11 mouse cellular contexts compared by ENCODE assay signal in the genomic region with DNA sequence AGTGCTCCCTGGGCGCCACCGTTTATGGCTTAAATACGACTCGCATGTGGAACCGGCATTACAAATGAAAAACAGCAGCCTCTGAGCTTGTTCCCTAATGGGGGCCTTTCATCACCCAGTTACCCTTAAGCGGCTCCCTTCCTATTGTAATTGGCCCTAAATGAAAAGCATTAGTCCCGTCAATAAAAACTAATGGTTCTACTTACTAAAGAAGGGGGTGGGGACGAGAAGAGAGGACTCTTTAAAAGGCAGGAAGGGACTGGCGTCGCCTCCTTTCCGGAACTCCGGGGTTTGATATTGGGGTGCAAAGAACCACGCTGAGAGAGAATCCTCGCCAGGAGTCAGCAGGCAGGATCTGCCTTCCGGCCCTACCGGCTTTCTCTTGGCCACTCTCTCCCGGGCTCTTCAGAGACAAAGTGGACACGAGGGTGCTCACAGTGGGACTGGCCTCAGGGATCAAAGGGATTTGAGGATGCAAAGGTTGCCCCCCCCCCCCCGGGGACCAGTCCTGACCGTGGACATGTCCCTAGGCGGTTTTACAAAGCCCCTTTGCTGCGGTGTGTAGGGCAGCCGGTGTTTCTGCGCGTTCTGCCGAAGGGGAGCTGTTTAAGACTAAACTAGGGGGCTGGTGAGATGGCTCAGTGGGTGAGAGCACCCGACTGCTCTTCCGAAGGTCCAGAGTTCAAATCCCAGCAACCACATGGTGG.
DNase-seq lines count a peak whose midpoint lies in the region; ATAC-seq lines count a peak whose summit lies in the region.
"Had no signal": no experiment of that assay in that cellular context is flagged by ENCODE, and none has a peak within 500 bp of the region (broad histone marks: within the 10 kb centered on the region; RNA-seq: fewer than 3 reads in every experiment).

No protein-coding gene starts in this region.

- no peak overlapping the region for H3K27ac ChIP-seq in heart, embryonic 15.5 days
- peak overlapping the region; percentile 62 for H3K27ac ChIP-seq in embryonic facial prominence, embryonic 13.5 days
- H3K27ac ChIP-seq in neural tube, embryonic 13.5 days (replicated peaks) = no peak overlapping the region

- H3K4me2 ChIP-seq in heart, embryonic 15.5 days = peak overlapping the region; percentile 43
- peak overlapping the region; percentile 58 for H3K4me2 ChIP-seq in embryonic facial prominence, embryonic 13.5 days
- H3K4me2 ChIP-seq in neural tube, embryonic 13.5 days = peak overlapping the region; percentile 51

- H3K9ac ChIP-seq in heart, embryonic 15.5 days = no peak overlapping the region
- 0 out of 2 replicates have a peak overlapping the region, but pooled peaks have one; percentile 37 for H3K9ac ChIP-seq in embryonic facial prominence, embryonic 13.5 days
- H3K9ac ChIP-seq in neural tube, embryonic 13.5 days = peak overlapping the region; percentile 47

- no peaks in the 10 kb centered on the region for H3K9me3 ChIP-seq in heart, embryonic 15.5 days (replicated peaks)
- no peaks in the 10 kb centered on the region for H3K9me3 ChIP-seq in embryonic facial prominence, embryonic 13.5 days
- peaks cover 11% of the 10 kb centered on the region; the same call in 1 of the 2 replicates for H3K9me3 ChIP-seq in neural tube, embryonic 13.5 days

- no peaks in the 10 kb centered on the region; the same call in none of the 2 replicates for H3K4me1 ChIP-seq in heart, embryonic 15.5 days (replicated peaks)
- H3K4me1 ChIP-seq in embryonic facial prominence, embryonic 13.5 days = peaks cover 44% of the 10 kb centered on the region
- peaks cover 16% of the 10 kb centered on the region for H3K4me1 ChIP-seq in neural tube, embryonic 13.5 days (replicated peaks)

- intact Hi-C loops in left cerebral cortex, postnatal 36 days (cut with DNase I) = no loop called here

- H3K36me3 ChIP-seq in heart, embryonic 15.5 days = no peaks in the 10 kb centered on the region
- H3K36me3 ChIP-seq in embryonic facial prominence, embryonic 13.5 days = no peaks in the 10 kb centered on the region
- no peaks in the 10 kb centered on the region for H3K36me3 ChIP-seq in neural tube, embryonic 13.5 days

- peaks cover 36% of the 10 kb centered on the region for H3K27me3 ChIP-seq in heart, embryonic 15.5 days
- peaks cover 22% of the 10 kb centered on the region for H3K27me3 ChIP-seq in embryonic facial prominence, embryonic 13.5 days
- peaks cover 62% of the 10 kb centered on the region for H3K27me3 ChIP-seq in neural tube, embryonic 13.5 days

- 0 out of 2 replicates have a peak overlapping the region, but pooled peaks have one; percentile 14 for H3K4me3 ChIP-seq in heart, embryonic 15.5 days
- H3K4me3 ChIP-seq in embryonic facial prominence, embryonic 13.5 days = peak overlapping the region; percentile 25
- H3K4me3 ChIP-seq in neural tube, embryonic 13.5 days = peak overlapping the region; percentile 18

- WGBS in heart, embryonic 15.5 days = 5% methylated on average over 28 of the region's 28 CpGs
- WGBS in embryonic facial prominence, embryonic 13.5 days = 2% methylated on average over 28 of the region's 28 CpGs
- whole genome bisulfite sequencing in neural tube, embryonic 13.5 days = 3% methylated on average over 28 of the region's 28 CpGs

- DNase-seq in heart, adult 11 months = no peak
- peak; percentile 89 for DNase-seq in hindlimb bud, embryonic 11.5 days (ENCODE audit: extremely low spot score, low read depth, low spot score)
- DNase-seq in layer of hippocampus, adult 11-12 months (ENCODE audit: low spot score) = no peak
- no peak for DNase-seq in left cerebral cortex, postnatal 36 days (ENCODE audit: low spot score in 2 of 2)
- DNase-seq in cerebellum, adult 8-10 months = no peak
- DNase-seq: kidney, adult 11 months had no signal

- ATAC-seq in heart, embryonic 15.5 days (replicated peaks; ENCODE audit: insufficient number of reproducible peaks, insufficient read depth, low FRiP score, low read depth) = no peak
- no peak for ATAC-seq in embryonic facial prominence, embryonic 13.5 days (ENCODE audit: insufficient number of reproducible peaks, insufficient read depth, low FRiP score, low TSS enrichment, low read depth)
- ATAC-seq in neural tube, embryonic 13.5 days (ENCODE audit: low read depth) = peak; percentile 47; the same call in 1 of the 2 replicates
- ATAC-seq: activated CD4-positive, CD25-positive, alpha-beta regulatory T cell, adult 4 months; lung, postnatal 0 days had no signal
